Mouse (Mus musculus) lung, embryonic 16.5 days (tissue): ENCODE data around the gene Tmem59. TPM values are rescaled to one million over a fixed set of nuclear protein-coding genes. Genes with fewer than 3 reads are reported as not detected.

Experiments
- ATAC-seq: fragments of 200-750 bp; cut with Nextera tagmentation; 2 replicates; pipeline ENCODE4 v1.8.0; 2017; ENCODE audit warnings: low read depth, mild to moderate bottlenecking, moderate library complexity
- H3K27ac ChIP-seq: fragments of 300-500 bp; sonication (generic); 2 replicates; pipeline ENCODE4 v1.5.1; 2014; ENCODE audit warnings: mild to moderate bottlenecking, control low read depth, low read length
- H3K27me3 ChIP-seq: fragments of 300-500 bp; sonication (generic); 2 replicates; pipeline ENCODE4 v1.6.1; 2014; ENCODE audit warnings: low read depth, low read length, mixed read lengths; ENCODE audit not compliant: control insufficient read depth, insufficient read depth
- H3K36me3 ChIP-seq: fragments of 300-500 bp; sonication (generic); 2 replicates; pipeline ENCODE4 v1.6.1; 2014; ENCODE audit warnings: low read length; ENCODE audit not compliant: control insufficient read depth, insufficient read depth
- H3K4me1 ChIP-seq: fragments of 300-500 bp; sonication (generic); replicated peaks from 2 replicates; pipeline ENCODE4 v1.6.1; 2014; ENCODE audit warnings: low read length, mixed read lengths; ENCODE audit not compliant: control insufficient read depth, insufficient read depth
- H3K4me2 ChIP-seq: fragments of 300-500 bp; sonication (generic); 2 replicates; pipeline ENCODE4 v1.6.1; 2014; ENCODE audit warnings: low read depth, low read length, control low read depth
- H3K4me3 ChIP-seq: fragments of 300-500 bp; sonication (generic); 2 replicates; pipeline ENCODE4 v1.5.1; 2014; ENCODE audit warnings: mild to moderate bottlenecking, low read length, control low read depth
- H3K9ac ChIP-seq: fragments of 300-500 bp; sonication (generic); 2 replicates; pipeline ENCODE4 v1.6.1; 2014; ENCODE audit warnings: low read length, control low read depth
- H3K9me3 ChIP-seq: fragments of 300-500 bp; sonication (generic); 2 replicates; pipeline ENCODE4 v1.6.1; 2016; ENCODE audit warnings: low read length; ENCODE audit not compliant: control insufficient read depth
- WGBS: fragments of 180-500 bp; shearing (Covaris S2); extraction: QIAGEN DNeasy Blood & Tissue Kit; methylation state at CpG from one replicate; pipeline ENCODE4 v1.1.7; 2014; 5-methylcytosine and 5-hydroxymethylcytosine counted together
- polyA plus RNA-seq: library from polyadenylated mRNA; unstranded; fragments of >200 nt; fragmentation: Nextera tagmentation; extraction: Ambion mirVana; gene quantifications from 2 replicates; pipeline ENCODE4 v1.2.1, GENCODE M21; 2015

Tmem59 gene
- polyA plus RNA-seq, 1 experiment from 2014 or later = 496 TPM

DNA sequence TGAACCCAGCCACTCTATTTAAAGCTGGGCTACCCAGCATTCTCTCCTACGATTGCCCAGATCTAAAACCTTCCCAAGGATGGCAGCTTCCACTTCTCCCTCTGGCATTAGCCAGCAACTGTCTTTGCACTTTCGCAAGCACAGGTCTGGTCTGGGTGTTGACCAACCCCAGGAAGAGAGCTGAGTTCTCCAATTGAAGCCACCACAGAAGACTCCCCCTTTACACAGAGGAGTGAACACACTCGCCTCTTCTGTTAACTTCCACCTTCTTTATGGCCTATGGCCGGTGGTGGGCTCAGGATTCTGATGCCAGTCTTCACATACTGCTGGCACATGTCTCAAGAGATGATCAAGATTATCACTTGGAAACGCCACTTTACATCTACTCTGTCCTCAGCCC lies 10.4 kb upstream of the Tmem59 start:
- H3K9me3 ChIP-seq = no peaks in the 10 kb centered on the region
- ATAC-seq = no peak
- 85% methylated on average over 5 of the region's 5 CpGs for WGBS
- no peak overlapping the region for H3K9ac ChIP-seq
- H3K4me2 ChIP-seq = no peak overlapping the region
- no peaks in the 10 kb centered on the region for H3K27me3 ChIP-seq
- peaks cover 8% of the 10 kb centered on the region for H3K36me3 ChIP-seq
- no peak overlapping the region for H3K4me3 ChIP-seq
- no peak overlapping the region for H3K27ac ChIP-seq
- peaks cover 6% of the 10 kb centered on the region; the same call in 1 of the 2 replicates for H3K4me1 ChIP-seq

DNA sequence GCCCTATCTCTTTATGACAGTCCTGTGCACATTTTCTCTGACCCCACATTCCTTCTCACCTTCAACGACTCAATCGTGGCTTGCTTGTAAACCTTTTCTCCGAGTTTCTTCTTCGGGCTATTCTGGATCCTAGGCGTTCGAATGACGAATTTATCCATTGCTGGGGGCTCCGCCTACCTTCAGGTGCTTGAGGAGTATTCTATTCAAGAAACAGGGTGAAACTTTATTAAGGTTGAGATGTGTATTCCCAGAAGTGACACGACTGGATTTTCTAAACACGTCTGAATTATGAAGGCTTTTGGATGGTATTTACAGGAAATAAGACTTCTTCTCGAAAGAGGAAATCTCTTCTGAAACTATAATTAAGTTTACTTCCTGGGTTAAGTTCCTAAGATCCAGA lies 693 bp upstream of the Tmem59 start:
- H3K4me3 ChIP-seq = peak overlapping the region; percentile 60
- peak overlapping the region; percentile 99 for H3K27ac ChIP-seq
- H3K4me1 ChIP-seq = peaks cover 16% of the 10 kb centered on the region
- no peak for ATAC-seq
- H3K36me3 ChIP-seq = no peaks in the 10 kb centered on the region; the same call in 1 of the 2 replicates
- H3K9me3 ChIP-seq = no peaks in the 10 kb centered on the region
- peak overlapping the region; percentile 64 for H3K4me2 ChIP-seq
- H3K27me3 ChIP-seq = no peaks in the 10 kb centered on the region
- WGBS = 21% methylated on average over 11 of the region's 11 CpGs
- peak overlapping the region; percentile 72 for H3K9ac ChIP-seq

DNA sequence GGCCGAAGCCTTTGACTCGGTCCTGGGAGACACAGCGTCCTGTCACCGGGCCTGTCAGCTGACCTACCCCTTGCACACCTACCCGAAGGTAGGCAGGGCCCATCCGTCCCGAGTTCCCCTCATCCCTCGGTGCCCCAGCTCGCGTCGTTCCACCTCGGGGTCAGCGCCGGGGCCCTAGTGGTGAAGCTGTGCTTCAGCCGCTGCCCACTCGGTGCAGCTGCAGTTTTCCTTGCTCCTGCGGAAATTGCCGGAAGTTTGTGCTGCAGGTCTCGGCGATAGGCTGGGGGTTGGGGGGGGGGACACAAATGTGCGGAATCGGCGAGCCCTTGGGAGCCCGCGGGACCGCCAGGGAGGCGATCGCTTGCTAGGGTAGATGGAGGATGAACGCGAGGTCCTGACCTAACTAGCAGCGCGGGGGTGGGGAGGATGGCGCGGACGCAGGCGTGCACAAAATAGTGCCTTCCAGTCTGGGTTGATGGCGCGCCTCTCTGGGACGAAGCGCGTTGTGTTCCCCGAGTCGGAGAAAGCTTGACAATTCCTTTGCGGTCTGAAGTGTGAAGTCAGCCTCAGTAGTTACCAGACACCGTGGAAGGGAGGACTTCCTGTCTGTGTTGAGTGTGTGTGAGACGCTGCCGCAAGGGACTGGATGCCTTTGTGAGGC lies 761 bp downstream of the Tmem59 start, which contains the start of gene Tceanc2:
Tceanc2 (minus strand) TSS at position 287 of the 661 bp plus-strand sequence.
- WGBS = under 1% methylated on average over 47 of the region's 47 CpGs
- H3K4me2 ChIP-seq = peak within 1 kb of the TSS; percentile 75
- H3K9me3 ChIP-seq = no peaks in the 10 kb centered on the region
- peak within 1 kb of the TSS; percentile 72 for H3K9ac ChIP-seq
- H3K4me3 ChIP-seq = peak within 1 kb of the TSS; percentile 60
- ATAC-seq = peak; percentile 13
- H3K27ac ChIP-seq = peak within 1 kb of the TSS; percentile 99
- no peaks in the 10 kb centered on the region for H3K36me3 ChIP-seq
- peaks cover 16% of the 10 kb centered on the region for H3K4me1 ChIP-seq
- H3K27me3 ChIP-seq = no peaks in the 10 kb centered on the region

DNA sequence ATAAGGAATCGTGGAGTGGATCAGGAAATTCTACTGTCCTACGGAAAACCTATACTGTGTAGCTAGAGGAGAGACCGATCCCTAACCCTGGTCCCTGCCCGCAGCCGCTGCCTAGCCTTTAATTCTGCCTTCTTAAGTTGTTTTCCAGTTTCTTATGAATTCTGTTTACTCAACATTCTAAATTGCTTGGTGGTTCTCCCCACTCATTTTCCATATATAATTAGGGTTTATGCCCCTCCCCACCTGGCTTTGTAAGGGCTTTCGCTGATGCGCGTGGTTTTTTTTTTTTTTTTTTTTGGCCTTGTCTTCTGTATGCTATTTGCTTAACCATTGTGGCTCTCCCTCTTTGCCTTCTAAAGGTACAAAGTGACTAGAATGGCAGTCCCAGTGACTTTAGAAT lies 1.4 kb downstream of the Tmem59 start:
- Histone ChIP-seq H3K9me3 (no peaks in the 10 kb centered on the region), H3K4me3 (peak overlapping the region; percentile 60), H3K4me1 (peaks cover 16% of the 10 kb centered on the region), H3K36me3 (no peaks in the 10 kb centered on the region), H3K4me2 (peak overlapping the region; percentile 75), H3K27ac (peak overlapping the region; percentile 99), H3K9ac (peak overlapping the region; percentile 72), H3K27me3 (no peaks in the 10 kb centered on the region)
- 0% methylated on average over 8 of the region's 8 CpGs for WGBS
- ATAC-seq = no peak

DNA sequence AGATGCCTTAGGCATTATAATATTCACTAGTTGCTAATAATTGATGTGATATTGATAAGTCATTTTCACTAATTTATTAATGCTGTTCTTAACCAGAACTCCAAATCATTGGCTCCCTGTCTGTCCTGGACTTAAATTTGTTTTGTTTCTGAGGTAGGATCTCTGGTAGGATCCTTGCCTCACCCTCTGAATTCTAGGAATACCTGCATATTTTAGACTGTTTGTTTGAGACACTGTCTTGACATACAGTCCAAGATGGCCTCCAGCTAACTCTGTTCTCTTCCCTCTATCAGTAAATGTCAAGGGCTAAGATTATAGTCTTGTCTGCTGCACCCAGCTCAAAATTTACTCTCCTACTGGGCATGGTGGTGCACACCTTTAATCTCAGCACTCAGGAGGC lies 2.5 kb downstream of the Tmem59 start:
- H3K4me3 ChIP-seq = no peak overlapping the region
- no peak for ATAC-seq
- H3K9ac ChIP-seq = no peak overlapping the region
- H3K4me1 ChIP-seq = peaks cover 22% of the 10 kb centered on the region
- H3K4me2 ChIP-seq = no peak overlapping the region
- H3K27ac ChIP-seq = no peak overlapping the region
- no peaks in the 10 kb centered on the region for H3K27me3 ChIP-seq
- H3K9me3 ChIP-seq = no peaks in the 10 kb centered on the region
- no peaks in the 10 kb centered on the region for H3K36me3 ChIP-seq

DNA sequence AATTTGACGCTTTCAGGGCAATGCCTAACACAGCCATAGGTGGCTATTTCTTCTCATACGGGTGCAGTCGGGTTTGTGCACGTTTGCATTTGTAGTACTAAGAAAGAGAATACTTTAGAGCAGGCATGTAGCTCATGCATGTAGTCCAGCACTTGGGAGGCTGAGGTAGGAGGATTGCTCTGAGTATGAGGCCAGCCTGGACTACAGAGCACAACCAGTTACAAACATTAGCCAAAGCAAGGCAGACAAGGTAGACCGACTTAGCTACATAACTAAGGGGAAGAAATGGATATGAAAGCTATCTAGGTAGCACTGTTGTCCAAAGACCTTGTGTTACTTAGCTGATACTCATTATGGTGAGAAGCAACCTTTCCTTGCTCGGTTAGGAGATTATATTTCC lies 3.7 kb downstream of the Tmem59 start:
- Histone ChIP-seq H3K36me3 (peaks cover 5% of the 10 kb centered on the region), H3K4me3 (no peak overlapping the region), H3K9me3 (no peaks in the 10 kb centered on the region), H3K9ac (no peak overlapping the region), H3K27me3 (no peaks in the 10 kb centered on the region), H3K27ac (no peak overlapping the region), H3K4me2 (no peak overlapping the region), H3K4me1 (peaks cover 19% of the 10 kb centered on the region)
- 78% methylated on average over 6 of the region's 6 CpGs for WGBS
- no peak for ATAC-seq

DNA sequence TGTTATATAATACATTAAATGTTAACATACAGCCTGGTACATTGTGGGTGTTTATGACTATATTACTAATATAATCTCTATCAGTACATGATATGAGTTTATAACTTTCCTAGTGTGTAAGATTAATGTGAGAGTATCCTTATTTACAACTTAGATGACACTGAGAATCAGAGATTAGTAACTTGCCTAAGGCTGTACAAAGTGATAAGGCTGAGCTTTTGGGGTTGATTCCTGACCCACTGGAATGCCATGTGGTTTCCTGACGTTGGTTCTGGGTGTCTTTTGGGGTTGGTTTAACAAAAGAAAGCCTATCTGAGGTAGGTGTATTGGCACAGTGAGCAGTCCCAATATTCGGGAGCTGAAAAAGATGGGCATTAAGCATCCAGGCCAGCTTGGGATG lies 4.6 kb downstream of the Tmem59 start:
- no peak overlapping the region for H3K27ac ChIP-seq
- 73% methylated on average over 2 of the region's 2 CpGs for WGBS
- no peaks in the 10 kb centered on the region for H3K27me3 ChIP-seq
- peaks cover 9% of the 10 kb centered on the region for H3K36me3 ChIP-seq
- H3K4me1 ChIP-seq = peaks cover 13% of the 10 kb centered on the region
- no peak overlapping the region for H3K4me3 ChIP-seq
- no peak overlapping the region for H3K9ac ChIP-seq
- no peak for ATAC-seq
- H3K4me2 ChIP-seq = no peak overlapping the region
- H3K9me3 ChIP-seq = no peaks in the 10 kb centered on the region

DNA sequence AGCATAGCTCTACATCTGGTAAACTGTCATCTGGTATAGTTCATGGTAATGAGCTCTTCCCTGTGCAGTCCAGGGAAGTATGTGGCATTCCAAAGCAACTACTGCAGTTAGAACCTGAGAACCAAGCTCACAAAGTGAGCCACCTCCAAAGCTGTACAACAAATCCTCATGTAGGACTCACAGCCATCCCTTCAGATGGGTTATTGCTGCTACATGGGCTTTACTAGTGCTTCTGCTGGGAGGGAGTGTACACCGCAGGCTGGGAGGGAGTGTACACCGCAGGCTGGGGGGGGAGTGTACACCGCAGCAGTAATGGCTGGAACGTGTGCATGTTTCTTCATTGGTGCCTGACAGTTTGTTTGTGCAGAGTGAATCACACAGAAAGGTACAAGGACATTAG lies 5.0 kb downstream of the Tmem59 start:
- Histone ChIP-seq H3K4me1 (peaks cover 13% of the 10 kb centered on the region), H3K36me3 (peaks cover 12% of the 10 kb centered on the region), H3K9ac (no peak overlapping the region), H3K4me2 (no peak overlapping the region), H3K27ac (no peak overlapping the region), H3K27me3 (no peaks in the 10 kb centered on the region), H3K9me3 (no peaks in the 10 kb centered on the region), H3K4me3 (no peak overlapping the region)
- 88% methylated on average over 4 of the region's 4 CpGs for WGBS
- ATAC-seq = no peak

DNA sequence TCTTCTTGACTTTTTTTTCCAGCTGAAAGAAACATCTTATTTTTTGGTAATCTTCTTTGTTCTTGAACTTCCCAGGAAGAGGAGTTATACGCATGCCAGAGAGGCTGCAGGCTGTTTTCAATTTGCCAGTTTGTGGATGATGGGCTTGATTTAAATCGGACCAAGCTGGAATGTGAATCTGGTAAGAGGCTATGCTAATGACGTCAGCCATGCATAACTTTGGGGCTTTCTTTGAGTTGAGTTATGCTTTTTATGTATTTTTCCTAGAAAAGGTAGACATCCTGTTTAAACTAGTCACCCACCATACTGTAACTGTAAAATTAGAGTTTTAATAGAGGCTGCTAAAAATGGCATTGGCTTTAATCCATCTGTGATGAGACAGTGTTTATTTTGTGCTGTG lies 7.5 kb downstream of the Tmem59 start:
- Histone ChIP-seq H3K4me1 (peaks cover 6% of the 10 kb centered on the region), H3K9me3 (no peaks in the 10 kb centered on the region), H3K4me3 (no peak overlapping the region), H3K4me2 (no peak overlapping the region), H3K36me3 (peaks cover 23% of the 10 kb centered on the region), H3K27me3 (no peaks in the 10 kb centered on the region), H3K27ac (no peak overlapping the region), H3K9ac (no peak overlapping the region)
- ATAC-seq = no peak
- 52% methylated on average over 3 of the region's 3 CpGs for WGBS
